15 mouse cellular contexts compared by ENCODE assay signal in genomic region chr1:43168026-43168425, GRCm38 (mm10). TPM values are rescaled to one million over a fixed set of nuclear protein-coding genes. Genes with fewer than 3 reads are reported as not detected.
DNase-seq lines count a peak whose midpoint lies in the region; ATAC-seq lines count a peak whose summit lies in the region.
"Had no signal": no experiment of that assay in that cellular context is flagged by ENCODE, and none has a peak within 500 bp of the region (broad histone marks: within the 10 kb centered on the region; RNA-seq: fewer than 3 reads in every experiment).

No protein-coding gene starts in this region.

- no peaks in the 10 kb centered on the region for H3K9me3 ChIP-seq in kidney, embryonic 15.5 days (replicated peaks)
- H3K9me3 ChIP-seq in embryonic facial prominence, embryonic 13.5 days: no peaks in the 10 kb centered on the region
- H3K9me3 ChIP-seq in limb, embryonic 12.5 days: no peaks in the 10 kb centered on the region
- H3K9me3 ChIP-seq: forebrain, embryonic 13.5 days; lung, embryonic 15.5 days had no signal

- H3K27ac ChIP-seq in kidney, embryonic 15.5 days: peak overlapping the region; percentile 70
- no peak overlapping the region for H3K27ac ChIP-seq in embryonic facial prominence, embryonic 13.5 days
- peak overlapping the region; percentile 14; the same call in 1 of the 2 replicates for H3K27ac ChIP-seq in limb, embryonic 12.5 days
- H3K27ac ChIP-seq: forebrain, embryonic 13.5 days; lung, embryonic 15.5 days had no signal

- H3K36me3 ChIP-seq in kidney, embryonic 15.5 days: no peaks in the 10 kb centered on the region
- no peaks in the 10 kb centered on the region for H3K36me3 ChIP-seq in embryonic facial prominence, embryonic 13.5 days
- no peaks in the 10 kb centered on the region for H3K36me3 ChIP-seq in limb, embryonic 12.5 days
- H3K36me3 ChIP-seq: lung, embryonic 15.5 days had no signal

- ATAC-seq in kidney, embryonic 15.5 days (replicated peaks; ENCODE audit: low FRiP score): no peak
- no peak for ATAC-seq in embryonic facial prominence, embryonic 13.5 days (ENCODE audit: insufficient number of reproducible peaks, insufficient read depth, low FRiP score, low TSS enrichment, low read depth)
- ATAC-seq in limb, embryonic 12.5 days (ENCODE audit: insufficient number of reproducible peaks, insufficient read depth, low FRiP score, low TSS enrichment, low read depth): no peak
- ATAC-seq: forebrain, embryonic 13.5 days had no signal

- intact Hi-C loops in heart, postnatal 36 days (cut with DNase I): no loop called here

- peaks cover 40% of the 10 kb centered on the region for H3K4me1 ChIP-seq in kidney, embryonic 15.5 days
- H3K4me1 ChIP-seq in embryonic facial prominence, embryonic 13.5 days: peaks cover 24% of the 10 kb centered on the region
- peaks cover 18% of the 10 kb centered on the region for H3K4me1 ChIP-seq in limb, embryonic 12.5 days (replicated peaks)

- H3K4me2 ChIP-seq in kidney, embryonic 15.5 days: no peak overlapping the region
- no peak overlapping the region for H3K4me2 ChIP-seq in embryonic facial prominence, embryonic 13.5 days
- H3K4me2 ChIP-seq in limb, embryonic 12.5 days: no peak overlapping the region
- H3K4me2 ChIP-seq: forebrain, embryonic 13.5 days; liver, embryonic 11.5 days; lung, embryonic 15.5 days had no signal

- no peaks in the 10 kb centered on the region for H3K27me3 ChIP-seq in kidney, embryonic 15.5 days
- no peaks in the 10 kb centered on the region for H3K27me3 ChIP-seq in embryonic facial prominence, embryonic 13.5 days
- peaks cover 12% of the 10 kb centered on the region; the same call in 1 of the 2 replicates for H3K27me3 ChIP-seq in limb, embryonic 12.5 days
- H3K27me3 ChIP-seq: lung, embryonic 15.5 days had no signal

- DNase-seq in heart, adult 11 months: peak; percentile 85
- no peak for DNase-seq in heart, postnatal 36 days
- DNase-seq in kidney, postnatal 25 days: no peak
- no peak for DNase-seq in cerebellum, adult 11-12 months
- DNase-seq in retina, embryonic 14.5 days (ENCODE audit: low spot score): no peak
- DNase-seq: cerebellum, postnatal 25 days; midbrain, embryonic 14.5 days; thymus, adult 18-20 months had no signal

- H3K9ac ChIP-seq in kidney, embryonic 15.5 days: no peak overlapping the region
- peak overlapping the region; percentile 17; the same call in 1 of the 2 replicates for H3K9ac ChIP-seq in embryonic facial prominence, embryonic 13.5 days
- no peak overlapping the region for H3K9ac ChIP-seq in limb, embryonic 12.5 days (replicated peaks)
- H3K9ac ChIP-seq: forebrain, embryonic 13.5 days; lung, embryonic 15.5 days had no signal

- no peak overlapping the region for H3K4me3 ChIP-seq in kidney, embryonic 15.5 days (replicated peaks)
- H3K4me3 ChIP-seq in embryonic facial prominence, embryonic 13.5 days: no peak overlapping the region
- no peak overlapping the region for H3K4me3 ChIP-seq in limb, embryonic 12.5 days (replicated peaks)
- H3K4me3 ChIP-seq: forebrain, embryonic 13.5 days; lung, embryonic 15.5 days had no signal

- 25% methylated on average over 5 of the region's 5 CpGs for WGBS in kidney, embryonic 15.5 days
- WGBS in embryonic facial prominence, embryonic 13.5 days: 32% methylated on average over 5 of the region's 5 CpGs
- 20% methylated on average over 5 of the region's 5 CpGs for WGBS in limb, embryonic 12.5 days

RNA-seq across cellular contexts. Expression of gene Fhl2, which starts 28.8 kb away (rescaled TPM):
- total RNA-seq in heart, postnatal 36 days (2021): 1,000 to 10,000 TPM; 1,415 to 1,925 TPM
- polyA plus RNA-seq in kidney, embryonic 15.5 days (2015; fragmentation: Nextera tagmentation; extraction: Ambion mirVana): 90.7 and 92.4 TPM in 2 replicates
- polyA plus RNA-seq in embryonic facial prominence, embryonic 13.5 days (2015; fragmentation: Nextera tagmentation; extraction: Ambion mirVana): 13.3 TPM in 2 replicates
- polyA plus RNA-seq in limb, embryonic 12.5 days (2016; fragmentation: Nextera tagmentation; extraction: Ambion mirVana): 13.9 and 14.6 TPM in 2 replicates
- total RNA-seq: megakaryocyte progenitor cell, adult 5-6 weeks had no signal
